Mouse (Mus musculus) testis, adult 2 months (tissue): ENCODE results near the gene Atxn7l2. TPM values are rescaled to one million over a fixed set of nuclear protein-coding genes. Genes with fewer than 3 reads are reported as not detected.

Experiments
- H3K27ac ChIP-seq: fragments of 200-500 bp; 2 replicates; pipeline ENCODE4 v1.5.1; 2012; ENCODE audit warnings: low read depth, low read length; ENCODE audit not compliant: control insufficient read depth, insufficient read depth
- H3K27me3 ChIP-seq: fragments of 200-500 bp; 2 replicates; pipeline ENCODE4 v1.6.1; 2012; ENCODE audit warnings: mild to moderate bottlenecking, low read length, moderate library complexity; ENCODE audit not compliant: control insufficient read depth, insufficient read depth
- H3K36me3 ChIP-seq: fragments of 200-500 bp; 2 replicates; pipeline ENCODE4 v1.6.1; 2012; ENCODE audit warnings: mild to moderate bottlenecking, low read length; ENCODE audit not compliant: control insufficient read depth, insufficient read depth
- H3K4me1 ChIP-seq: fragments of 200-500 bp; 2 replicates; pipeline ENCODE4 v1.6.1; 2012; ENCODE audit warnings: low read length; ENCODE audit not compliant: control insufficient read depth, insufficient read depth
- H3K4me3 ChIP-seq: fragments of 200-500 bp; 2 replicates; pipeline ENCODE4 v1.5.1; 2012; ENCODE audit warnings: low read depth, mild to moderate bottlenecking, low read length, moderate library complexity, mixed read lengths; ENCODE audit not compliant: control insufficient read depth
- CTCF ChIP-seq: fragments of 200-500 bp; IDR thresholded peaks from 2 replicates; pipeline ENCODE4 v1.5.1; 2012; ENCODE audit warnings: low read depth, mild to moderate bottlenecking, inconsistent platforms, low read length, moderate library complexity; ENCODE audit not compliant: control insufficient read depth, insufficient read depth, insufficient replicate concordance
- POLR2A ChIP-seq: fragments of 200-500 bp; IDR thresholded peaks from 2 replicates; pipeline ENCODE4 v1.6.1; 2012; ENCODE audit warnings: low read depth, mild to moderate bottlenecking, inconsistent platforms, low read length, moderate library complexity; ENCODE audit not compliant: control insufficient read depth
- polyA plus RNA-seq: library from polyadenylated mRNA; depleted of rRNA; stranded (reverse); fragments of >200 nt; gene quantifications from 2 replicates; pipeline ENCODE4 v1.2.3, GENCODE M21; 2012; rRNA removed

The Atxn7l2 gene
- polyA plus RNA-seq, 1 experiment: 9.2 TPM

- Histone ChIP-seq H3K4me3 (no peak overlapping the region), H3K4me1 (peaks cover 19% of the 10 kb centered on the region)
- TF ChIP-seq POLR2A: no peak
- no peak for TF ChIP-seq CTCF
Measured at GRCm38 (mm10) chr3:108152290-108152689, 58.4 kb downstream of the Atxn7l2 start.

More at GRCm38 (mm10) chr3:108152290-108152689, 58.4 kb downstream of the Atxn7l2 start:
- H3K27ac ChIP-seq: no peak overlapping the region
- no peaks in the 10 kb centered on the region for H3K27me3 ChIP-seq
- H3K36me3 ChIP-seq: no peaks in the 10 kb centered on the region

Other genes starting within 250 kb of the Atxn7l2 start
- gene Gstm3, start 241.7 kb downstream of the Atxn7l2 start, polyA plus RNA-seq: 0.19 TPM in 1 of 2 replicates, not detected in the other
- 246 and 344 TPM in 2 replicates for gene Gstm2, start 224.5 kb downstream of the Atxn7l2 start, polyA plus RNA-seq
- 547 and 702 TPM in 2 replicates for gene Gstm1, start 193.0 kb downstream of the Atxn7l2 start, polyA plus RNA-seq
- 18.9 and 20.7 TPM in 2 replicates for gene Gstm4, start 166.0 kb downstream of the Atxn7l2 start, polyA plus RNA-seq
- 15.0 and 16.6 TPM in 2 replicates for gene Ampd2, start 124.3 kb downstream of the Atxn7l2 start, polyA plus RNA-seq
- gene Gnat2, start 118.1 kb downstream of the Atxn7l2 start, polyA plus RNA-seq: 0.40 and 0.71 TPM in 2 replicates
- 11.9 and 15.8 TPM in 2 replicates for gene Gnai3, start 64.8 kb downstream of the Atxn7l2 start, polyA plus RNA-seq
- gene Gpr61, start 56.1 kb downstream of the Atxn7l2 start, polyA plus RNA-seq: 1.4 and 1.5 TPM in 2 replicates
- 1.1 and 2.2 TPM in 2 replicates for gene Amigo1, start 24.6 kb downstream of the Atxn7l2 start, polyA plus RNA-seq
- 1.7 and 2.2 TPM in 2 replicates for gene Cyb561d1, start 9.7 kb downstream of the Atxn7l2 start, polyA plus RNA-seq
- gene Sypl2, start 15.7 kb upstream of the Atxn7l2 start, polyA plus RNA-seq: 0.59 and 0.88 TPM in 2 replicates
- gene Psma5, start 46.0 kb upstream of the Atxn7l2 start, polyA plus RNA-seq: 31.5 and 38.2 TPM in 2 replicates
- gene Sort1, start 73.1 kb upstream of the Atxn7l2 start, polyA plus RNA-seq: 51.4 and 55.4 TPM in 2 replicates
- 0.12 and 0.20 TPM in 2 replicates for gene Mybphl, start 154.0 kb upstream of the Atxn7l2 start, polyA plus RNA-seq
- gene Psrc1, start 172.9 kb upstream of the Atxn7l2 start, polyA plus RNA-seq: 0.54 and 1.1 TPM in 2 replicates
- 17.0 and 17.7 TPM in 2 replicates for gene Celsr2, start 204.6 kb upstream of the Atxn7l2 start, polyA plus RNA-seq
- gene Sars, start 234.3 kb upstream of the Atxn7l2 start, polyA plus RNA-seq: 13.0 and 14.4 TPM in 2 replicates